30 mouse cellular contexts compared by ENCODE assay signal in genomic region chr4:138366561-138366960, GRCm38 (mm10). TPM values are rescaled to one million over a fixed set of nuclear protein-coding genes. Genes with fewer than 3 reads are reported as not detected.
DNase-seq lines count a peak whose midpoint lies in the region; ATAC-seq lines count a peak whose summit lies in the region.
"Had no signal": no experiment of that assay in that cellular context is flagged by ENCODE, and none has a peak within 500 bp of the region (broad histone marks: within the 10 kb centered on the region; RNA-seq: fewer than 3 reads in every experiment).

No protein-coding gene starts in this region.

- no peak overlapping the region for H3K4me2 ChIP-seq in midbrain, embryonic 11.5 days
- H3K4me2 ChIP-seq in kidney, embryonic 15.5 days, result 0 out of 2 replicates have a peak overlapping the region, but pooled peaks have one; percentile 7
- H3K4me2 ChIP-seq in liver, embryonic 13.5 days, result 0 out of 2 replicates have a peak overlapping the region, but pooled peaks have one; percentile 70
- H3K4me2 ChIP-seq: hindbrain, embryonic 13.5 days had no signal

- no peak overlapping the region for H3K9ac ChIP-seq in midbrain, embryonic 11.5 days (ENCODE audit: low read length)
- H3K9ac ChIP-seq in kidney, embryonic 15.5 days, result no peak overlapping the region
- H3K9ac ChIP-seq in liver, embryonic 13.5 days, result no peak overlapping the region
- H3K9ac ChIP-seq: embryonic facial prominence, embryonic 12.5 days; forebrain, postnatal 0 days; hindbrain, embryonic 13.5 days; limb, embryonic 12.5 days had no signal

- H3K4me1 ChIP-seq in midbrain, embryonic 11.5 days (ENCODE audit: control insufficient read depth, insufficient read depth, low read length), result peaks cover 8% of the 10 kb centered on the region
- H3K4me1 ChIP-seq in midbrain, embryonic 10.5 days, result peaks cover 15% of the 10 kb centered on the region
- peaks cover 22% of the 10 kb centered on the region for H3K4me1 ChIP-seq in kidney, embryonic 15.5 days
- peaks cover 23% of the 10 kb centered on the region for H3K4me1 ChIP-seq in liver, embryonic 13.5 days (replicated peaks)

- no peaks in the 10 kb centered on the region for H3K36me3 ChIP-seq in midbrain, embryonic 11.5 days (ENCODE audit: control insufficient read depth, insufficient read depth, low read length)
- H3K36me3 ChIP-seq in midbrain, embryonic 10.5 days, result no peaks in the 10 kb centered on the region
- H3K36me3 ChIP-seq in kidney, embryonic 15.5 days, result no peaks in the 10 kb centered on the region
- no peaks in the 10 kb centered on the region for H3K36me3 ChIP-seq in liver, embryonic 13.5 days
- H3K36me3 ChIP-seq: embryonic facial prominence, embryonic 12.5 days; G1E; heart, embryonic 13.5 days; hindbrain, embryonic 13.5 days; limb, embryonic 12.5 days had no signal

- DNase-seq in midbrain, embryonic 11.5 days (ENCODE audit: low spot score, missing footprints), result peak; percentile 72
- DNase-seq in midbrain, embryonic 10.5 days (ENCODE audit: low spot score), result no peak
- no peak for DNase-seq in liver, embryonic 13.5 days
- DNase-seq in c-Kit-positive CD71-positive TER-119-positive erythroid progenitor cells, embryonic 14.5 days (ENCODE audit: low spot score), result no peak
- no peak for DNase-seq in heart, postnatal 14 days
- no peak for DNase-seq in embryo, embryonic 11 days
- DNase-seq: adrenal gland, postnatal 36 days; B cell, adult 2 months; cerebellum, adult 11-12 months; cerebellum, postnatal 10 days; forebrain, postnatal 0 days; gastrocnemius, postnatal 25 days; heart, adult 18-20 months; heart, postnatal 36 days; lung, adult 18-20 months; midbrain, embryonic 14.5 days; right cerebral cortex, postnatal 14 days; spleen, adult 18-20 months had no signal

- no peak for ATAC-seq in midbrain, embryonic 11.5 days (ENCODE audit: low FRiP score)
- no peak for ATAC-seq in kidney, embryonic 15.5 days (replicated peaks; ENCODE audit: low FRiP score)
- ATAC-seq in liver, embryonic 13.5 days (ENCODE audit: low read depth), result no peak
- ATAC-seq: forebrain, postnatal 0 days; Patski had no signal

- intact Hi-C loops in heart, postnatal 14 days (cut with DNase I), result no loop called here

- H3K9me3 ChIP-seq in midbrain, embryonic 11.5 days (ENCODE audit: control insufficient read depth, low read length), result no peaks in the 10 kb centered on the region
- H3K9me3 ChIP-seq in midbrain, embryonic 10.5 days (replicated peaks), result no peaks in the 10 kb centered on the region
- H3K9me3 ChIP-seq in kidney, embryonic 15.5 days (replicated peaks), result no peaks in the 10 kb centered on the region
- H3K9me3 ChIP-seq in liver, embryonic 13.5 days (replicated peaks), result no peaks in the 10 kb centered on the region
- H3K9me3 ChIP-seq: embryonic facial prominence, embryonic 12.5 days; G1E; heart, embryonic 13.5 days; hindbrain, embryonic 13.5 days; limb, embryonic 12.5 days had no signal

- no peak overlapping the region for H3K27ac ChIP-seq in midbrain, embryonic 11.5 days (ENCODE audit: low read depth, low read length)
- no peak overlapping the region for H3K27ac ChIP-seq in midbrain, embryonic 10.5 days (replicated peaks)
- no peak overlapping the region for H3K27ac ChIP-seq in kidney, embryonic 15.5 days
- H3K27ac ChIP-seq in liver, embryonic 13.5 days, result no peak overlapping the region
- H3K27ac ChIP-seq: embryonic facial prominence, embryonic 12.5 days; heart, embryonic 13.5 days; hindbrain, embryonic 13.5 days; limb, embryonic 12.5 days had no signal

- 77% methylated on average over 2 of the region's 2 CpGs for WGBS in midbrain, embryonic 11.5 days
- WGBS in midbrain, embryonic 10.5 days, result 73% methylated on average over 2 of the region's 2 CpGs
- WGBS in kidney, embryonic 15.5 days, result 82% methylated on average over 2 of the region's 2 CpGs
- 46% methylated on average over 2 of the region's 2 CpGs for WGBS in liver, embryonic 13.5 days (ENCODE audit: insufficient replicate concordance)

- no peak overlapping the region for H3K4me3 ChIP-seq in midbrain, embryonic 11.5 days (ENCODE audit: low read depth, low read length)
- H3K4me3 ChIP-seq in midbrain, embryonic 10.5 days, result no peak overlapping the region
- no peak overlapping the region for H3K4me3 ChIP-seq in kidney, embryonic 15.5 days (replicated peaks)
- H3K4me3 ChIP-seq in liver, embryonic 13.5 days (replicated peaks), result no peak overlapping the region
- H3K4me3 ChIP-seq: embryonic facial prominence, embryonic 12.5 days; hindbrain, embryonic 13.5 days; limb, embryonic 12.5 days had no signal

- peaks cover 2% of the 10 kb centered on the region for H3K27me3 ChIP-seq in midbrain, embryonic 11.5 days (ENCODE audit: control insufficient read depth, insufficient read depth, low read length)
- H3K27me3 ChIP-seq in midbrain, embryonic 10.5 days (ENCODE audit: low read depth, poor library complexity, severe bottlenecking), result peaks cover 45% of the 10 kb centered on the region
- peaks cover 5% of the 10 kb centered on the region; the same call in 1 of the 2 replicates for H3K27me3 ChIP-seq in kidney, embryonic 15.5 days
- H3K27me3 ChIP-seq in liver, embryonic 13.5 days, result peaks cover 19% of the 10 kb centered on the region
- H3K27me3 ChIP-seq: Patski had no signal

RNA-seq across cellular contexts. Expression of gene Cda, which starts 1.2 kb away (rescaled TPM):
- polyA plus RNA-seq in midbrain, embryonic 11.5 days (2014; fragmentation: Nextera tagmentation; extraction: Ambion mirVana), result 1.7 and 2.0 TPM in 2 replicates
- polyA plus RNA-seq in midbrain, embryonic 10.5 days (2016; fragmentation: Nextera tagmentation; extraction: Ambion mirVana), result 1.2 and 2.0 TPM in 2 replicates
- polyA plus RNA-seq in kidney, embryonic 15.5 days (2015; fragmentation: Nextera tagmentation; extraction: Ambion mirVana), result 21.3 and 22.0 TPM in 2 replicates
- polyA plus RNA-seq in liver, embryonic 13.5 days (2015; fragmentation: Nextera tagmentation; extraction: Ambion mirVana), result 4.7 and 5.2 TPM in 2 replicates
- total RNA-seq in heart, postnatal 14 days (2021), result 1 to 10 TPM; 2.1 to 2.2 TPM
- total RNA-seq: CH12.LX; G1E; megakaryocyte, adult 5-6 weeks had no signal
- polyA plus RNA-seq: G1E had no signal

RNA-seq across cellular contexts. Expression of gene Fam43b, which starts 29.8 kb away (rescaled TPM):
- 0.14 TPM in 1 of 2 replicates, not detected in the other for polyA plus RNA-seq in midbrain, embryonic 11.5 days (2014; fragmentation: Nextera tagmentation; extraction: Ambion mirVana)
- polyA plus RNA-seq in midbrain, embryonic 10.5 days (2016; fragmentation: Nextera tagmentation; extraction: Ambion mirVana), result 0.06 TPM in 1 of 2 replicates, not detected in the other
- polyA plus RNA-seq in kidney, embryonic 15.5 days (2015; fragmentation: Nextera tagmentation; extraction: Ambion mirVana), result not detected in 2 replicates
- not detected in 2 replicates for polyA plus RNA-seq in liver, embryonic 13.5 days (2015; fragmentation: Nextera tagmentation; extraction: Ambion mirVana)
- total RNA-seq in heart, postnatal 14 days (2021), result not detected
- total RNA-seq: CH12.LX; gastrocnemius, postnatal 25 days; heart, adult 18-20 months; heart, postnatal 36 days; megakaryocyte, adult 5-6 weeks had no signal
- polyA plus RNA-seq: forebrain, embryonic 11.5 days; G1E; heart, embryonic 13.5 days; limb, embryonic 12.5 days; neural tube, embryonic 11.5 days; Patski; urinary bladder, adult 2 months had no signal

RNA-seq across cellular contexts. Expression of gene Pink1, which starts 40.5 kb away (rescaled TPM):
- 21.6 and 22.4 TPM in 2 replicates for polyA plus RNA-seq in midbrain, embryonic 11.5 days (2014; fragmentation: Nextera tagmentation; extraction: Ambion mirVana)
- polyA plus RNA-seq in midbrain, embryonic 10.5 days (2016; fragmentation: Nextera tagmentation; extraction: Ambion mirVana), result 30.5 and 41.3 TPM in 2 replicates
- 47.5 and 50.3 TPM in 2 replicates for polyA plus RNA-seq in kidney, embryonic 15.5 days (2015; fragmentation: Nextera tagmentation; extraction: Ambion mirVana)
- 25.7 and 26.7 TPM in 2 replicates for polyA plus RNA-seq in liver, embryonic 13.5 days (2015; fragmentation: Nextera tagmentation; extraction: Ambion mirVana)
- 100 to 1,000 TPM; 367 to 392 TPM for total RNA-seq in heart, postnatal 14 days (2021)
